Mouse (Mus musculus) MEL (cell line): Measurements from ENCODE around the gene Bcas3. TPM values are rescaled to one million over a fixed set of nuclear protein-coding genes. Genes with fewer than 3 reads are reported as not detected.

Experiments used
- DNase-seq: peaks from one replicate; pipeline ENCODE4 v3.0.0; 2011; ENCODE audit warnings: low read depth, low spot score
- H3K27ac ChIP-seq: 2 replicates; pipeline ENCODE4 v1.5.1; 2012; ENCODE audit warnings: low read depth, mild to moderate bottlenecking, control low read depth, low read length, moderate library complexity; ENCODE audit not compliant: control insufficient read depth
- H3K27me3 ChIP-seq, 2 experiments: fragments of 150-350 bp in 1 of 2; sonication (generic) in 1 of 2; 2 replicates each; pipeline ENCODE4 v1.6.1; 2012; ENCODE audit warnings: low read length in 2 of 2, mild to moderate bottlenecking in 2 of 2, improper control_type of control experiment in 1 of 2, moderate library complexity in 1 of 2; ENCODE audit not compliant: insufficient read depth in 2 of 2, control insufficient read depth in 1 of 2
- H3K36me3 ChIP-seq, 2 experiments: 2 replicates each; pipeline ENCODE4 v1.6.1; 2012 to 2014; ENCODE audit warnings: low read length in 2 of 2, improper control_type of control experiment in 1 of 2, inconsistent platforms in 1 of 2, mild to moderate bottlenecking in 1 of 2; ENCODE audit not compliant: insufficient read depth in 2 of 2, control insufficient read depth in 1 of 2
- H3K4me1 ChIP-seq, 2 experiments: fragments of 150-350 bp in 1 of 2; sonication (generic) in 1 of 2; 2 replicates each; pipeline ENCODE4 v1.6.1; 2012; ENCODE audit warnings: low read length in 2 of 2, improper control_type of control experiment in 1 of 2, mild to moderate bottlenecking in 1 of 2; ENCODE audit not compliant: insufficient read depth in 2 of 2, control insufficient read depth in 1 of 2
- H3K4me3 ChIP-seq, 2 experiments: fragments of 150-350 bp in 1 of 2; sonication (generic) in 1 of 2; 2 replicates each; pipeline ENCODE4 v1.5.1; 2012; ENCODE audit warnings: low read depth in 2 of 2, low read length in 2 of 2, mild to moderate bottlenecking in 2 of 2, moderate library complexity in 2 of 2, control low read depth in 1 of 2, improper control_type of control experiment in 1 of 2; ENCODE audit not compliant: control insufficient read depth in 1 of 2, insufficient read depth in 1 of 2
- H3K79me2 ChIP-seq: 2 replicates; pipeline ENCODE4 v1.6.1; 2012; ENCODE audit warnings: mild to moderate bottlenecking, low read length, moderate library complexity; ENCODE audit not compliant: control insufficient read depth, poor library complexity, insufficient read depth
- H3K9ac ChIP-seq: 2 replicates; pipeline ENCODE4 v1.6.1; 2012; ENCODE audit warnings: low read depth, mild to moderate bottlenecking, control low read depth, low read length, moderate library complexity; ENCODE audit not compliant: control insufficient read depth, poor library complexity, severe bottlenecking
- H3K9me3 ChIP-seq: fragments of 150-350 bp; sonication (generic); replicated peaks from 2 replicates; pipeline ENCODE4 v1.6.1; 2012; ENCODE audit warnings: mild to moderate bottlenecking, low read length, improper control_type of control experiment, moderate library complexity; ENCODE audit not compliant: insufficient read depth
- BHLHE40 ChIP-seq: IDR thresholded peaks from 2 replicates; pipeline ENCODE4 v1.6.1; 2012; ENCODE audit warnings: low read depth, mild to moderate bottlenecking, inconsistent platforms, low read length, improper control_type of control experiment, borderline replicate concordance
- CHD1 ChIP-seq: IDR thresholded peaks from 2 replicates; pipeline ENCODE4 v1.6.1; 2012; ENCODE audit warnings: low read depth, mild to moderate bottlenecking, inconsistent platforms, low read length, improper control_type of control experiment
- CHD2 ChIP-seq: IDR thresholded peaks from 2 replicates; pipeline ENCODE4 v1.6.1; 2011; ENCODE audit warnings: low read length, improper control_type of control experiment
- E2F4 ChIP-seq: IDR thresholded peaks from 2 replicates; pipeline ENCODE4 v1.6.1; 2011; ENCODE audit warnings: low read depth, low read length, improper control_type of control experiment, borderline replicate concordance
- ELF1 ChIP-seq: IDR thresholded peaks from 2 replicates; pipeline ENCODE4 v1.6.1; 2014; ENCODE audit warnings: low read depth, mild to moderate bottlenecking, inconsistent platforms, low read length, improper control_type of control experiment, moderate library complexity
- ETS1 ChIP-seq: IDR thresholded peaks from 2 replicates; pipeline ENCODE4 v1.6.1; 2012; ENCODE audit warnings: low read depth, mild to moderate bottlenecking, inconsistent platforms, low read length, improper control_type of control experiment, moderate library complexity
- JUND ChIP-seq: IDR thresholded peaks from 2 replicates; pipeline ENCODE4 v1.6.1; 2011; ENCODE audit warnings: low read depth, mild to moderate bottlenecking, improper control_type of control experiment, low read length
- KAT2A ChIP-seq: conservative IDR thresholded peaks from 2 replicates; pipeline ENCODE4 v1.6.1; 2012; ENCODE audit warnings: low read depth, low read length, improper control_type of control experiment, inconsistent platforms
- MAZ ChIP-seq: IDR thresholded peaks from 2 replicates; pipeline ENCODE4 v1.6.1; 2012; ENCODE audit warnings: low read depth, mild to moderate bottlenecking, inconsistent platforms, low read length, improper control_type of control experiment
- MEF2A ChIP-seq: IDR thresholded peaks from 2 replicates; pipeline ENCODE4 v1.6.1; 2014; ENCODE audit warnings: low read depth, mild to moderate bottlenecking, inconsistent platforms, low read length, improper control_type of control experiment; ENCODE audit not compliant: poor library complexity, insufficient replicate concordance, severe bottlenecking; ENCODE audit errors: extremely low read depth
- NELFE ChIP-seq: IDR thresholded peaks from 2 replicates; pipeline ENCODE4 v1.6.1; 2011; ENCODE audit warnings: low read depth, low read length, improper control_type of control experiment
- NRF1 ChIP-seq: IDR thresholded peaks from 2 replicates; pipeline ENCODE4 v1.6.1; 2014; ENCODE audit warnings: low read depth, mild to moderate bottlenecking, inconsistent platforms, low read length, improper control_type of control experiment, moderate library complexity; ENCODE audit not compliant: poor library complexity, insufficient read depth, severe bottlenecking
- POLR2A ChIP-seq, 2 experiments: IDR thresholded peaks; 2 replicates each; pipeline ENCODE4 v1.6.1; 2011 to 2012; ENCODE audit warnings: low read length in 2 of 2, mild to moderate bottlenecking in 2 of 2, control low read depth in 1 of 2, improper control_type of control experiment in 1 of 2, low read depth in 1 of 2, moderate library complexity in 1 of 2; ENCODE audit not compliant: control insufficient read depth in 1 of 2, insufficient read depth in 1 of 2, poor library complexity in 1 of 2
- POLR2AphosphoS2 ChIP-seq: IDR thresholded peaks from 2 replicates; pipeline ENCODE4 v1.6.1; 2011; ENCODE audit warnings: low read length, improper control_type of control experiment
- POLR2AphosphoS5 ChIP-seq: IDR thresholded peaks from 2 replicates; pipeline ENCODE4 v1.6.1; 2012; ENCODE audit warnings: low read depth, borderline replicate concordance, mild to moderate bottlenecking, inconsistent platforms, low read length, moderate library complexity, mixed read lengths
- SIN3A ChIP-seq: IDR thresholded peaks from 2 replicates; pipeline ENCODE4 v1.6.1; 2012; ENCODE audit warnings: low read length, improper control_type of control experiment, inconsistent platforms
- TAL1 ChIP-seq: IDR thresholded peaks from 2 replicates; pipeline ENCODE4 v1.6.1; 2012; ENCODE audit warnings: mild to moderate bottlenecking, inconsistent platforms, low read length, moderate library complexity, mixed read lengths
- TCF12 ChIP-seq: IDR thresholded peaks from 2 replicates; pipeline ENCODE4 v1.6.1; 2014; ENCODE audit warnings: low read depth, mild to moderate bottlenecking, inconsistent platforms, low read length, improper control_type of control experiment, moderate library complexity
- USF1 ChIP-seq: IDR thresholded peaks from 2 replicates; pipeline ENCODE4 v1.6.1; 2014; ENCODE audit warnings: low read depth, mild to moderate bottlenecking, inconsistent platforms, low read length, improper control_type of control experiment, moderate library complexity
- USF2 ChIP-seq, 2 experiments: IDR thresholded peaks; 2 replicates each; pipeline ENCODE4 v1.6.1; 2011 to 2012; ENCODE audit warnings: improper control_type of control experiment in 2 of 2, low read length in 2 of 2, borderline replicate concordance in 1 of 2, inconsistent platforms in 1 of 2, low read depth in 1 of 2, mild to moderate bottlenecking in 1 of 2; ENCODE audit not compliant: insufficient read depth in 1 of 2
- ZKSCAN1 ChIP-seq: IDR thresholded peaks from 2 replicates; pipeline ENCODE4 v1.6.1; 2012; ENCODE audit warnings: low read depth, mild to moderate bottlenecking, inconsistent platforms, low read length, improper control_type of control experiment, moderate library complexity
- ZMIZ1 ChIP-seq: IDR thresholded peaks from 2 replicates; pipeline ENCODE4 v1.6.1; 2012; ENCODE audit warnings: low read depth, mild to moderate bottlenecking, inconsistent platforms, low read length, improper control_type of control experiment, moderate library complexity
- ZNF384 ChIP-seq: IDR thresholded peaks from 2 replicates; pipeline ENCODE4 v1.6.1; 2012; ENCODE audit warnings: low read depth, mild to moderate bottlenecking, inconsistent platforms, low read length, improper control_type of control experiment
- polyA plus RNA-seq, 2 experiments: library from polyadenylated mRNA; stranded (reverse) in 1 of 2; unstranded in 1 of 2; fragments of >175 nt in 1 of 2; fragments of >200 nt in 1 of 2; gene quantifications; 2 replicates each; pipeline versions ENCODE4 v1.2.1 to v1.2.4; 2012; ENCODE audit warnings: low replicate concordance in 2 of 2, low read depth in 1 of 2; ENCODE audit not compliant: insufficient read length in 2 of 2, insufficient read depth in 1 of 2, missing spikeins in 1 of 2
- total RNA-seq: library from RNA; depleted of rRNA; stranded (reverse); fragments of 300-350 nt; gene quantifications from 2 replicates; pipeline ENCODE4 v1.2.3, GENCODE M21; 2012

Bcas3 gene
- total and polyA plus RNA-seq, 3 experiments: 8.6 to 14.7 TPM; not detected in 1

DNA sequence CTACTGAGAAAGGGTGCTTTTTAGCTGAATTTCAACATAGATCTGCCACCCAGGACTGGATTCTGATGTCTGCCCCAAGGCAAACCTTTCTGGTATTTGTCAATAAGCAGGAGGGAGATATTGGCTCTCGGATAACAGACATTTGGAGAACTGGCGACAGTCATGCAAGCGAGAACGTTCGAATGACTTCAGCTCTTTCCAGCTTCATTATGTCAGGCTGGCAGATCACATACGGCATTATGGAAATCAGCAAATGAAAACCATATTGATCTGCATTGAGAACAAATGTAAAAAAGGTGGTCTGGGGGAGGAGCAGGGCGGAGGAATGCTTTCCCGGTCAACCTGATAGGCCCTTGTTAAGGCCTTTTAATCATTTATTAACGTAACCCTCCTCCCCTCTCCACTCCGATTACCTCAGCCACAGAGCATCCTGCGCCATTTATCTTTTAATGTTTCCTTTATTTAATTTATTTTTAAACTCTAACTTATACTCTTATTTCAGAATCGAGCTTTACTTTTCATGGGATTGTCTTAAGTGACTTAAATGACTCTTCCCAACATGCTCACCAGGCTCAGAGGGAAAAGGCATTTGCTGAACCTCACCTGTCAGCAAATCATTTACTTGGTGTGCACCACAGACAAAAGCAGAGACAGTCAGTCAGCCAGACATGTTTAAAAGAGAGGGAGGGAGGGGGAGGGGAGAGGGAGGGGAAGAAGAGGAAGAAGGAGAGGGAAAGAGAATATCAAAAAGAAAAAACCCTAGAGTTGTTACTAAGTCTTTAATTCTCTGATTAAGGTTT, 285.9 kb downstream of the Bcas3 start:
- Histone ChIP-seq H3K27me3 (no peaks in the 10 kb centered on the region), H3K79me2 (no peaks in the 10 kb centered on the region), H3K9ac (no peak overlapping the region), H3K36me3 (peaks cover 0 to 26% of the 10 kb centered on the region in 2 experiments; a peak in 2 of 4 replicates), H3K4me3 (no peak overlapping the region), H3K4me1 (peaks cover 18 to 26% of the 10 kb centered on the region in 2 experiments), H3K27ac (no peak overlapping the region), H3K9me3 (no peaks in the 10 kb centered on the region)
- no peak for DNase-seq
- TF ChIP-seq POLR2AphosphoS5: no peak
- no peak for TF ChIP-seq USF1
- TF ChIP-seq NELFE: no peak
- TF ChIP-seq POLR2AphosphoS2: no peak
- TF ChIP-seq TCF12: no peak
- no peak for TF ChIP-seq CHD2
- no peak for TF ChIP-seq ZNF384
- TF ChIP-seq MEF2A: no peak
- no peak for TF ChIP-seq USF2 (IDR thresholded peaks at IDR 0.05; ENCODE audit: borderline replicate concordance in 1 of 2, insufficient read depth in 1 of 2, low read depth in 1 of 2, low read length in 2 of 2)
- TF ChIP-seq SIN3A: no peak
- TF ChIP-seq ELF1: no peak
- no peak for TF ChIP-seq MAZ
- TF ChIP-seq, all 39 proteins: peak for 0

DNA sequence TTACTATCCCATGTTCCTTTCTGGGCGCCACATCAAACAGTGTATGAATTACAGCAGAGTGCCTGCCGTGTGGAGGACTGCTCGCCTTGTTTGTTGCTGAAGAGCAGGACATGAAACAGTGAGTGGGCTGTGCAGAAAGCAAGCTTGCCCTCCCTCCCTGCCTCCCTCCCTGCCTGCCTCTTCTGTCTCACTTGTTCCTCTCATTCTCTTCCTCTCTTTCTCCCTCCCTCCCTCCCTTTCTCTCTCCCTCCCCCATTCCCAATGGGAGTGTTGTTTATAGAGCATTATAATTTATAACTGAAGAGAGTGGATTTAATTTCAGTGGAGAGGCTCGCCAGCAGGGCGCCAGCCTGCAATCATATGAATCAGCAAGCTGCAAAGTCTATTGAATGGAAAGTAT, 287.7 kb downstream of the Bcas3 start:
- TF ChIP-seq CHD1 (no peak), MAZ (no peak), JUND (no peak), KAT2A (no peak), NELFE (no peak), E2F4 (no peak), ZKSCAN1 (no peak), POLR2A (IDR thresholded peaks at IDR 0.05; ENCODE audit: control insufficient read depth in 1 of 2, insufficient read depth in 1 of 2, low read depth in 1 of 2, low read length in 2 of 2, poor library complexity in 1 of 2) (no peak), POLR2AphosphoS2 (no peak), ZNF384 (no peak), BHLHE40 (no peak), TAL1 (no peak), ETS1 (no peak), NRF1 (no peak), ZMIZ1 (no peak)
- TF ChIP-seq, all 39 proteins: peak for 0
- Histone ChIP-seq H3K4me1 (peaks cover 23 to 37% of the 10 kb centered on the region in 2 experiments), H3K27ac (peak overlapping the region; percentile 18; the same call in 1 of the 2 replicates), H3K9me3 (no peaks in the 10 kb centered on the region), H3K9ac (no peak overlapping the region), H3K36me3 (peaks cover 0 to 34% of the 10 kb centered on the region in 2 experiments; a peak in 2 of 4 replicates), H3K27me3 (no peaks in the 10 kb centered on the region), H3K79me2 (no peaks in the 10 kb centered on the region), H3K4me3 (no peak overlapping the region)
- DNase-seq: no peak
